Mouse (Mus musculus): ENCODE data around the gene Vax1.

Vax1 gene

DNA sequence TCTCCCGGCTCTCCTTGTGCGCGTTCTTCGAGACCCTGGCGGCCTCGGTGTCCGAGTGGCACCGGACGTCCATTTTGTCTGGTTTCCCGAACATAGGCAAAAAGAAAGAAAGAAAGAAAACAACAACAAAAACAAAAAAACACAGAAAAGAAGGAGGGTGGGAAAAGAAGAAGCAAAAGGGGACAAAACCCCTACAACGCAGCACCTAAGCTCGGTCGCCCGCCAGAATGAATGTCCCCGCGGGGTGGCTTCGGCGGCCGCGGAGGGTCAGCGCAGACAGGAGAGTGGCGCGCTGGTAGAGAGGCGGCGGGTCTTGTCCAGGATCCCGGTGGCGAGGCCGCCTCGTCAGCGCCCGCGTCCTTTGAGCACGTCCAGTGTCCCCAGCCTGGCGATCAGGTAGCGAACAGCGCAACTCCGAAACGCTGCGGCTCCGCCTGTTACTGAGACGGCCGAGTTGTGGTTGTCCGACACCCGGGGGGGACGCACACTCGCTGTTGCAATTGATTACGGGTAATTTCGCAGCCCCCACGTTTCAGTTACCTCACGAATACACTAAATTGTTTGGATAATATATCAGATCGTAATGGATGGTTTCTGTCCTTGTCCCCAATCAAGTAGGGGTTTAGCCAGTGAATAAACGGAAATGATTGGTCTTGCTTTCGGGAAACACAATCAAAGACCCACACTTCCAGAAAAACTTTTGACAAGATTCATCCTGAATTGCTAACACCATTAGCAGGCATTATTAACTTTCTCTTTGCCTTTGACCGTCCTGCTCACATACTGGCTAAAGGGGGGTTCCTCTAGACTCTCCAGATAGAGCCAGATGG lies at the start of gene Vax1:
TSS of gene Vax1 (minus strand) at position 121 of the 830 bp plus-strand sequence.
- no peak for DNase-seq (ENCODE audit: low spot score in 2 of 2)

DNA sequence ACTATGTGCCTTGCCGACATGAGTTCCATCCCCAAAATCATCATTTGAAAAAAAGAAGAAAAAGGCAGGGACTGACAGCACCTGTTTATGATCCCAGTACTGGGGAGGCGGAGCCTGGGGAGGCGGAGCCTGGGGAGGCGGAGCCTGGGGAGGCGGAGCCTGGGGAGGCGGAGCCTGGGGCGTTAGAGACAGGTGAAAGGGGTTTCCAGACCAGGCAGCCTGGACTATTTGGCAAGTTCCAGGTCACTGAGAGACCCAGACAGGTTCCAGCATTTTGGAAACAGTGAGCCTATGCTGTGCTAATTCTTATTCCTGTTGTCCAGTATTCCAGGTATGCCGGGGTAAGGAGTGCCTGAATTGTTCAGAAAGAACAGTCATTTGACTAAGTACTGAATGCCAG lies 49.1 kb upstream of the Vax1 start, which contains the start of gene Kcnk18:
TSS of gene Kcnk18 (plus strand) at position 224 of the 400 bp plus-strand sequence.
- DNase-seq (ENCODE audit: low spot score in 2 of 2): no peak

DNA sequence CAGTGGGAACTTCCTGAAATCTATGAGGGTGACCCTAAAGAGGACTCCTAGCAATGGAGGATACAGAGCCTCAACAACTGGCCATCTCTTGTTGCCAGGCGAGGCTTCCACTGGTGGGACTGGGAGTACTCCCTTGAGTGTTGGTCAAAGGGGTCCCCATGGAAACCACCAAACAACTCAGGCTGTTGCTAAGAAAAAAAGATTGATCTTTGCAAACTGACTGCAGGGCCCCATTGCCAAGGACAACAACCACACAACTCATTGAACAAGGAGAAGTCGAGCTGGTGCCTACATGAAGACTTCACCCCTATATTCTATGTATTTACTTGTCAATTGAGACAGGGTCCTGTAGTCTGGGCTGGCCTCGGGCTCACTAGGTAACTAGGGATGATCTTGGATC lies 47.0 kb upstream of the Vax1 start:
- DNase-seq (ENCODE audit: low spot score in 2 of 2): no peak

DNA sequence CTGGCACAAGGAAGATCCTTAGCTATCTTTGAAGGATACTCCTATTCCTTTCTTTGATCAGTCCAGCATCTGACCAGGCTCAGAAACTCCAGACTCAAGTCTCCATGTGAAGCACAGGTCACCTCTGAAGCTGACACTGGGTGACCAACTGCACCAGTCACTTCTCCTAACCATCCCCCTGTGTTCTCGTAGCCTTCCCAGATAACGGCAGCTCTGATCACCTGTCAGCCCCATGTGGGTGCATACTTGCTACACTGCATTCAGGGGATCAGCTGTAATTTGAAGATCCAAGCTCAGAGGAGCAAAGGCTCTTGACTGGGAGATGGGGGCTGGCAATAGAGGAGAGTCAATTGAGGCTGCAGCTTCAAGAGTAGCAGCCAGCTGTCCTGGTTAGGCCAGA lies 39.1 kb upstream of the Vax1 start:
- DNase-seq (ENCODE audit: low spot score in 2 of 2): no peak

DNA sequence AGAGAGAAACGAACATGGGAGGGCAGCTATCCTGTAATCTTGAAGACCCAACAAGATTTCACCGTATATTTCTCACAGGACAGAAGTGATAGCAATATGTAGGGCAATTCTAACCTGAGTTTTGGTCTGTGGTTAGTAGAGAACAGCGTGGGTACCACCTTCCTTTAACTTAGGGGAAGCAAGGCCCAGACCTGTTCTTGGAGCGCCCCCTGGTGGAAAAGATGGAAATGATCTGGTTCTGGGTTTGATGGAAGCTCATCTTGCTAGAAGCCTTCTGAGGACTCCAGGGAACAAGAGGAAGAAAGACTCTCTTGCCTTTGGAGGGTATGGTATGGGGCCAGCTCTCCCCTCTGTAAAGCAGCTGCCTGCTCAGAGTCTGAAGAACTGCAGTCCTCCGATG lies 38.6 kb upstream of the Vax1 start:
- DNase-seq (ENCODE audit: low spot score in 2 of 2): peak; percentile 73 to 80

DNA sequence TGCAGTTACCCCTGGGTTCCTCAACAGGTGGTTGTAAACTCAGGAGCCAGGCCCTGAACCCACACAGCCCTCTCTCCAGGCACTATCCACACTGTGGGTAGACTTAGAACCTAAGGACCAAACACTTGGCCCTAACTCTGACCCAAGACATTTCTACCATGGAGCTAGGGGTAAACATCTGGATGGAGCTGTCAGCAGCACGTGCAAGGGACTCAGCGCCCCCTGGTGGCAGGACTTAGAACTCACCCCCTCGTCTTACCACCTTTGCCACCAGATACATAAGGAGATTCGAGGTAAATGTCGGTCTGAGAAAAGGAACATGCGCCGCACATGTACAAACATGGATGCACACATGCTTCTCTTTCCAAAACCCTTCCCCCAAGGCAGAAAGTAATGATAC lies 28.3 kb upstream of the Vax1 start:
- peak in 1 of 2 experiments; percentile 31 for DNase-seq (ENCODE audit: low spot score in 2 of 2)

DNA sequence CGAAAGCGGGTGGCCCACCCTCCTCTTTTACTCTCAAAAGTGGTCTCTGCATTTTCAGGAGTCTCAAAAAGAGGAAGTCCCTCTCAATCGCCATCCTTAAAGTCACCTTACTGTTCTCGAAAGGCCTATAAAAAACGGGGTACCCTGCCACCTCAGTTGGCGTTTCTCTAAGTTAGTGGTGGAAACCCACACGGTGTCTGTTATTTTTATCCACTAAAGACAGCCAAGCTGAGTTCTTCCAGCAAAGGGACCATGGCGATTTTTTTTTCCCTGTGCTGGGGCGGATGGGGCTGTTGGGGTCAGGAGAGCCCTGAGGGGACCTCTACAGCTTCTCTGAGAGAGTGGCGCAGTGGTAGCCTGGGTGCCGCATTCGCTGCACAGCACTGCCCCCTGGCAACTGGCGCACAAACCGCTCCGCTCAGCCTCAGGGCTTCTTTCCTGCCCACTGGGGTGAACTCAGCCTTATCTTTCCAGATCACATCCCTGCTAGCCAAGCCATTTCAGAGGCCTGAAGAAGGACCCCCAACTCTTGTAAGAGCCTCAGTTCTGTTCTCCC lies 26.3 kb upstream of the Vax1 start:
- DNase-seq (ENCODE audit: low spot score in 2 of 2): peak; percentile 39 to 68

DNA sequence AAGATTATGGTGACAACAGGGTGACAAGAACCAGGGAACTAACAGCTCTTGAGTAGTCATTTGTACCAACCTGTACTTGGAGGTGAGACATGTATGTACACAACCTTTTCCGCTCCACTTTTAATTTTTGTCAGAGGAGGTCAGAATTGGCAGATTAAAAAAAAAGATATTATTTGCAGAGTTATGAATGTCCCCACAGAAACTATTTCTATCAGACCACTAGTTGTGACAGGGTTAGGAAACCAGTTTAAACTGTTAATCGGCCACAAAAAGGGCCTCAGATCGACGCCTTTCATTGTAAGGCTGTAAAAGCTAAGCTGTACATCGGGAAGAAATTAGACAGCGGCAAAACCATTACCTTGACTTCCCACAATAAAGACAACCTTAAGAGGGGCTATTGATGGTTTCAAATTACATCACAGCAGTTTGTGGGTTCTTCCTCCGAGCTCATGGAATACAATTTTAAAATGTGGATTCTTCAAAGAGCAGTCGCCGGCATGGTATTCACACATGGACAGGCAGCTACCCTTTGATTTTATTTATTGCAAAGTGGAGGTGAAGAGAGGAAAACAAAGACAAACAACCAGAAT lies 25.4 kb upstream of the Vax1 start:
- DNase-seq (ENCODE audit: low spot score in 2 of 2): no peak

DNA sequence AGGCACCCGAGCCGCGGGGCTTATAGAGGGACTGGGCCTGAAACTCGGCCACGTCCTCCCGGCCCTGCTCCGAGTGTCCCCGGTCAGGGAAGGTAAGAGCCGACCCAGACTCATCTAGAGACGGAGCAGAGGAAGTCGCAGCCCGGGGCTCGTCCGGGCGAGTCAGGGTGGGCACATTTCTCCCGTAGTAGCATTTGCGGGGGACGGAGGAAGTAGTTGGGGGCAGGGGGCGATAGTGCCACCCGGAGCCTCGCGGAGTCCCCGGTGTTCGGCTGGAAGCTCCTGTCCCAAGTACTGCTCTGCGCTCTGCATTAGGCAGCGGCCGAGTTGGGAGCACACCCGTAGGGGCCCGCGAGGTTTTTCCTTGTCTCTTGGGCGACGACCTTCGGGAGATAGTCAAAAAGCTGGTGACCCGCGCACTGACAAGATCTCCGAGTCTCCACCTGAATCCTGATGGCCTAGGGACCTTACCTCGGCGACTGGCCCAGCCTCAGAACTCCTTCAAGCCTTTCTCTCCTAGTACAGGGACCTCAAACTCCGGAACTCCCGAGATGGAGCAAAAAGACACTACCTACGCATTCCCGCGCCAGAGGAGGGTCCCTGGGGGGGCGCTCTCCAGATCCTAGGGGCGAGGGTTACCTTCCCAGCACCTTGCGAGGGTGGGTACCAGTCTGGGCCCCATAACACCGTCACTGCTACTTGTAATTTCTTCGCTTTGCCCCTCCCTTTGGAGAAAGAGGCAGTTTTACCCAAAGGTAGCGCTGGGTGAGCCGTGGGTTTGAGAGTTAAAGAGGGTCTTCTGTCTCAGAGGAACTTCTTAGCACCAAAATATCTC lies 24.3 kb upstream of the Vax1 start:
- DNase-seq (ENCODE audit: low spot score in 2 of 2): no peak

DNA sequence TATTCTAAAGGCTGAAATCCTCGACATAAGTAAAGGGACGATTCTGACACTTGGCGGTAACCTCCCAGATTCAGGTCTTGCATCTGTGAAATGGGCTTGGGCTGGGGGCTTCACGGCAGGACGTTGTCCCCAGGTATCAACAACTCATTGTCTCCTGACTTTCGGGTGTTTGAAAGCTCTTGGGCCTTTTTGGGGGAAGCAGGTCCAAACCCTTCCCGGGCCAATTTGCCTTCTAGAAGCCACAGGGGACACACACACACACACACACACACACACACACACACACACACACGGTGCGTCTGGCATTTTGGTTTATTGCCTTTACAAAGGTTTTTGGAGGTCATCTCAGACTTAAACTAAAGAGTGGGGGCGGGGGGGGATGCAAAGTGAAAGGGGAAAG lies 23.6 kb upstream of the Vax1 start:
- DNase-seq (ENCODE audit: low spot score in 2 of 2): no peak

DNA sequence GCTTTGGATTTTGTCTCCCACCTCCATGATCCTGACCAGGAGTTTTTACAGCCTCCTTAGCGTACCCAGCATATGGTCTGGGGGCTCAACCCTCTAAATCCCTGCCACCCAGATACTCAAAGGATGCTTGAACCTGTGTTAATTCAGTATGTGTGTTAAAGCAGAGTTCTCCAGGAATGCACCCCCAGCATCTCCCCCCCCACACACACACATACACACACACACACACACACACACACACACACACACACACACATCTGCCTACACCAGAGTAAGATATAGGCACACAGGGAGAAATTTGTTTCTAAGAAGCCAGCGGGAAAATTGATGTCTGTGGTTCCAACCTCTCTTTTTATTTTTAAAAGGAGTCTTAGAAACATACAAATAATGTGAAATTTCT lies 22.6 kb upstream of the Vax1 start:
- DNase-seq (ENCODE audit: low spot score in 2 of 2): no peak

DNA sequence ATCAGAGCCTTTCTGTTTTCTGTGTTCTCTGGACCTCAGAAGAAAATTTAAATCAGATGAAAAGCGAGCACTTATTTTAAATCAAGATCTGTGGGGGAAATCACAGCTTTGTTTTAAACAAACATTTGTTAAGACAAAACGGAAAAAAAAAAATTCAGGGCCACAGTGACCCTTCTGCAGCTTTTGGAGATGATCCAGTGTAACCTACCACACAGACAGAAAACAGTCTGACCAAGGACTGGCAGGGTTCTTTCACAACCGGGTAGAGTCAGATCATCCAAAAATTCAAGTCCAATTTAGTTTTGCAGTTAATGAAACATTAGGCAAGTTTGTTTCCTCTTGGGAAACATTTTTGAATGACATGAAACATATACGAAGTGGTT lies 21.3 kb upstream of the Vax1 start:
- DNase-seq (ENCODE audit: low spot score in 2 of 2): no peak

DNA sequence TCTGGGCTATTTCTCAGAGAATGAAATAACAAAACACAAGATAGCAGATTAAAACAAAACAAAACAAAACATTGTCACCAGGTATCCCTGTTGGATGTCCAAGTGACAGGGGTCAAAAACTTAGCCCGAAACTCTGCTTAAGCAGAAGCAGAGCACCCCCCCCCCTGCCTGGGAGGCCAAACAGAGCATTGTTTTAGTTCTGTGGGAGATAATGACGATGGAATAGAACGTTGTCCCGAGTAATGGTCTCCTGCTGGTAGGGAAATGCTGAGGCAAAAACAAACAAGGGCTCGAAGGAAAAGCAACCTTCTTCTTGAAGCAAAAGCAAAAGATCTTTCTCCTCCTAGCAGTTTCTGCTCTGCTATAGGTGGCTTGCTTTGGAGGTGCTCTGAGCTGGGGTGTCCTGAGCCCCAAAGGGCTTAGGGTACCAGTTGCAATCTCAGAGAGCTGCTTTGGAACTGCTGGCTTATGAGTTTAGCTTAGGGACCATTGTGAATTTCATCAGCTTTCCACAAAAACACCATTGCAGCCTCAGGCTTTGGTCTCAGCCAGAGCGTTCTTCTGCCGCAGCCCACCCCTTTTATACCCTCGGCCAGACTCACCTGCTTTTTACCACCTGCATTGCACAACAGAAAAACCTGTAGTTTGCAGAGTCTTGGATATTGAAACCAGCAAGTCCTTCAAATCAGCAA lies 20.7 kb upstream of the Vax1 start:
- DNase-seq (ENCODE audit: low spot score in 2 of 2): no peak

DNA sequence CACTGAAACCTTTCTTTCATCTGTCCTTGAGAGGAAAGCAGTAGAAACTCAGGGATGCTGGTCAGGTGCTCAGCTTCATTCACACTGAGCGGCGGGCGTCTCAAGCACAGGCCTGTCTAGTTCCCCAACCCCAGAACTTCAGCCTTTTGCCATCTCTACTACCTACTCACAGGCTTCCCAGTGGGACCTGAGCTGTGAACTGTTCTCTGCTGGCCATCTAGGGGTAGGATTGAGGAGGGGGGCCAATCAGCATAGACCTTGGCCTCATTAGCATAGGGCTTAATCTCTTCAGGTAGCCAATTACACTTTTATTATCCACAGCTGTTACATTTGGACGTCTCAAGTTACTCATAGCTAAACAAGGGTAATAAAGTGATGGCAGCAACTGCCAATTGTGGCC lies 19.1 kb upstream of the Vax1 start:
- no peak for DNase-seq (ENCODE audit: low spot score in 2 of 2)

DNA sequence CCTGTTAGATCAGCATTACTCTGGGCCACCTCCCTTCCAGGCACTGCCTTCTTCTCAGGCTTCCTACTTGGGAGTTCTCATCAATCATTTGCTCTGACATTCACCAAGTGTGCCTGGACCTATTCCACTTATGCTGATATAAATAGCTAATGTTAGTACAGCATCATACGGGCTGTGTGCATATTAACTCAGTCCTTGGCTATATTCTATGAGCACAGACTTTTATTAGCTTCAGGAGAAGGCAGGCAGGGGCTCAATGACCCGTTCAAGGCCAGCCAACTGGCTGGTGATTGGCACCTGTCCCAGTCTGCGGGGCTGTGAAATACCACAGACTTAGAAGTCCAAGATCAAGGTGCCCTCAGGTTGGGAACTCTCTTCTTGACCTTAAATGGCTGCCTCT lies 14.1 kb upstream of the Vax1 start:
- DNase-seq (ENCODE audit: low spot score in 2 of 2): no peak

DNA sequence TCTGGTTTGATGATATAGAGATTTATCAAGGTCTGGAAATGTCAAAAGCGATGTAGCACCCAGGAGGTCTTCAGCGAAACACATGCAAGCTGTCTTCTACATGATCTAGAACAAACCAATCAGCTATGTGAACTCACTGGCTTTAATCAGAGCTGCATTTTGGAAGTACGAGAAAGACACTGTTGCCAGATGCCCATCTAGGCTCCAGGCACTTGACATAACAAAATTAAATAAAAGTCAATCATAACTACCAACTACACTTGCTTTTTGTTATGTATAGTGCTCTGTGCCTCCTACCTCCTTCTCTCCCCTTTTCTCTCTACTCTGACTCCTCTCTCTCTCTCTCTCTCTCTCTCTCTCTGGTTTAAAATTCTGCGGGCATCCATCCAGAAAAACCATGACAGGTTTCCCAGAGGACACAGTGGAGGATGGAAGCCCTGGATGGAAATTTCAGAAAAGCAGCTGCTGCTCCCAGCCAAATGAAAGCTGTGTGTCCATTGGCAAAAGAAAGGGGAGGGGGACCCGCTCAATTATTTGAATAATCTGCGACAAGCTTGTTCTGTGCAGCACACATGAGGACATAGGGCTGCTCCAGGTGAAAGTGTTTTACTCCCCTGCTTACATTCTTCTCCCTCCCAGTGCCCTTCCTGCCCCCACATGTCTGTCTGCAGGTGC lies 3.6 kb upstream of the Vax1 start:
- no peak for DNase-seq (ENCODE audit: low spot score in 2 of 2)

DNA sequence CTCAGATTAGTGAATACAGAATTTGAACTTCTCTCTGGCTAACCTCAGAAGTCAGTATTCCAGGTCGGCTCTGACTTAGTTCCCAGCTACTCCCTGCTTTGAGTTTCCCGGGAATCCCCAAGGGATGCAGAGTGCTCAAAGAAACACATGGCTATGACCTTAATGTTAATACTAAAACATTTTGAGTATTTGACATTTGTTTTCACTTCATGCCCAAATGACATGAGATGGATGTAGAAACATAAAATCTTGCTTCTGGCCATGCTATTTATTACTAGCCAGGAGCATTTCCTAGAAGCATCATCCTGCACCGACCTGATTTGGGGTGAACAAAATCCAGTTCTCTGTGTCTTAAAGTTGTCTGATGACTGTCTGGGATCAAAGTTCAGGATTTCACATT lies 2.9 kb upstream of the Vax1 start:
- DNase-seq (ENCODE audit: low spot score in 2 of 2): no peak

DNA sequence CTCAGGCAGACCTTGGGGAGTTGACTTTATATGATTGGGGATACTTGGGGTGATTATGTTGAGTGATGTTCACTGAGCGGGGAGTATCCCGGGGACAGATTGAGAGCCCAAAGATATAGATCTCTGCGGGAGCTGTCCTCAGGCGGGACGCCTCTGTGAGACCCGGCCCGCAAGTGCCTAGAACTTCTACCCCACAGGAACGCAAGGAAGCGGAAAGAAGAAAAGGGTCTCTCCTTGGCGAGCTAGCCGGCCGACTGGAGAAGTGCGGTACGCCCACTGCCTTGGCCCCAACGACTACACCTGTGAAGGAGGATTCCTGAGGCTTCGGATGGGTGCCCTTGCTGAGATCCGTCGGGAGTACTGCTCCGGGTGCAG lies 2.0 kb upstream of the Vax1 start:
- no peak for DNase-seq (ENCODE audit: low spot score in 2 of 2)

DNA sequence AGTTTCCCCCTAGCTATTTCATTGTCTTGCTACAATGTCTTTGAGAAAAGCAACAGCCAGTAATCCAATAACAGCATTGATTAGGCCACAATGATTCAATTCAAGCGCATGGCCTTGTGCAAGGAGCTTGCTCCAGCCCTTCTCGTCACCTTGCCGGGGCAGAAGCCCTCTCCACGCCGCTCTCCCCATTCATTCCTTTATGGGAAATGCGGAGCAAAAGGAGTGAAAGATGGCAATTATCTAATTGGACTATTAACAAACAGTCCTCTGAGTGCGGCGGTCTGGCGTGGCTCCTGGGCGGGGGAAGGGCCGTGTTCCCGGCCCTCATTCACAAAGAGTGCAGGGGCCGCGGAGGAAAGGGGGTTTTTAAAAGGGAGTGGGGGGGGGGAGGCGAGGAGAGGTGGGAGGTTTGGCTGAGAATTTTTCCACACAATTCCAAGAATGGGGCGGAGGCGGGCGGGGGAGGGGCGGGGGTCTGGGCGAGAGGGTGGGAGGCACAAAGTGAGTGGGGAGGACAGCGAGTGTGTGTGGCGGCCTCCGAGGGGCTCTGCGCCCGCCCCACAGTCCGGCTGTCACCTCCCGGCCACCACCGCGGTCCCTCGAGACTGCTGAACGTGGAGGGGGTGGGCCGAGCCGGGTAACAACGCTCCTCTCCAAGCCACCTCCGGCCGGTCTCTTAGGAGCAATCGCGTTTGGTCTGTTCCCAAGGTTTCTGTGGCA lies 1.5 kb upstream of the Vax1 start:
- DNase-seq (ENCODE audit: low spot score in 2 of 2): no peak

DNA sequence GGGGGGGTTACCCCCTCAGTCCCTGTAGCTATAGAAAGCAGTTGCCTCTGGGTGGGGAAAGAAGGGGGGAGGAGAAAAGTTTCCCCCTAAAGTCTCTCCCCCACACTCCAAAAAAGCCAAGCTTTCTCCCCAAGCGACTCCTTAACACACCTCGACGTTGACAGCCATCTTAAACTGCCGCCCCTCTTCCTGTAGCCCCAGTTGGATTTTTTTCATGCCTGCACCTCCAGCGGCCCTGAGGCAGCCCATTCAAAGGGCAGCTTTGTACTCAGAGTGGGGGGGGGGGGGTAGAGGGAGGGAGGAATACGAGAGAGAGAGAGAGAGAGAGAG lies 875 bp upstream of the Vax1 start:
- no peak for DNase-seq (ENCODE audit: low spot score in 2 of 2)

Measured in cerebellum, postnatal 4 days (tissue).